ENCODE assay signal across 13 mouse cellular contexts in genomic region chr12:76502981-76503380, GRCm38 (mm10). TPM values are rescaled to one million over a fixed set of nuclear protein-coding genes. Genes with fewer than 3 reads are reported as not detected.
DNase-seq lines count a peak whose midpoint lies in the region; ATAC-seq and TF ChIP-seq lines count a peak whose summit lies in the region.
"Had no signal": no experiment of that assay in that cellular context is flagged by ENCODE, and none has a peak within 500 bp of the region (broad histone marks: within the 10 kb centered on the region; RNA-seq: fewer than 3 reads in every experiment).

No protein-coding gene starts in this region.

- 0 out of 2 replicates have a peak, but pooled peaks have one; percentile 23 for ATAC-seq in intestine, embryonic 15.5 days
- no peak for ATAC-seq in intestine, postnatal 0 days
- peak; percentile 81 for ATAC-seq in embryonic facial prominence, embryonic 13.5 days (ENCODE audit: insufficient number of reproducible peaks, insufficient read depth, low FRiP score, low TSS enrichment, low read depth)
- peak; percentile 68 for ATAC-seq in kidney, embryonic 14.5 days (ENCODE audit: low FRiP score, low TSS enrichment)

- no peak overlapping the region for H3K27ac ChIP-seq in intestine, embryonic 15.5 days
- H3K27ac ChIP-seq in intestine, postnatal 0 days (ENCODE audit: low read depth, low read length) = no peak overlapping the region
- peak overlapping the region; percentile 39; the same call in 1 of the 2 replicates for H3K27ac ChIP-seq in embryonic facial prominence, embryonic 13.5 days
- H3K27ac ChIP-seq in kidney, embryonic 14.5 days (ENCODE audit: low read depth, low read length) = peak overlapping the region; percentile 30; the same call in 1 of the 2 replicates
- H3K27ac ChIP-seq: liver, embryonic 14.5 days had no signal

- no peaks in the 10 kb centered on the region for H3K36me3 ChIP-seq in intestine, embryonic 15.5 days
- H3K36me3 ChIP-seq in intestine, postnatal 0 days (ENCODE audit: control insufficient read depth, insufficient read depth) = no peaks in the 10 kb centered on the region
- H3K36me3 ChIP-seq in embryonic facial prominence, embryonic 13.5 days = no peaks in the 10 kb centered on the region
- no peaks in the 10 kb centered on the region for H3K36me3 ChIP-seq in kidney, embryonic 14.5 days (ENCODE audit: control insufficient read depth, insufficient read depth, low read length)

- H3K9ac ChIP-seq in intestine, embryonic 15.5 days = no peak overlapping the region
- H3K9ac ChIP-seq in intestine, postnatal 0 days (ENCODE audit: low read depth, low read length) = no peak overlapping the region
- no peak overlapping the region for H3K9ac ChIP-seq in embryonic facial prominence, embryonic 13.5 days
- no peak overlapping the region for H3K9ac ChIP-seq in kidney, embryonic 14.5 days (ENCODE audit: low read depth, low read length)
- H3K9ac ChIP-seq: liver, embryonic 14.5 days had no signal

- no peaks in the 10 kb centered on the region for H3K27me3 ChIP-seq in intestine, embryonic 15.5 days (replicated peaks)
- H3K27me3 ChIP-seq in intestine, postnatal 0 days (replicated peaks; ENCODE audit: control insufficient read depth, insufficient read depth, low read length) = no peaks in the 10 kb centered on the region
- no peaks in the 10 kb centered on the region for H3K27me3 ChIP-seq in embryonic facial prominence, embryonic 13.5 days
- H3K27me3 ChIP-seq in kidney, embryonic 14.5 days (ENCODE audit: control insufficient read depth, insufficient read depth, low read length) = no peaks in the 10 kb centered on the region

- H3K4me1 ChIP-seq in intestine, embryonic 15.5 days (replicated peaks) = peaks cover 8% of the 10 kb centered on the region; the same call in 1 of the 2 replicates
- H3K4me1 ChIP-seq in intestine, postnatal 0 days (replicated peaks; ENCODE audit: control insufficient read depth, insufficient read depth, low read length) = no peaks in the 10 kb centered on the region
- peaks cover 14% of the 10 kb centered on the region for H3K4me1 ChIP-seq in embryonic facial prominence, embryonic 13.5 days
- peaks cover 20% of the 10 kb centered on the region for H3K4me1 ChIP-seq in kidney, embryonic 14.5 days (ENCODE audit: control insufficient read depth, insufficient read depth, low read length)

- no peaks in the 10 kb centered on the region for H3K9me3 ChIP-seq in intestine, embryonic 15.5 days
- H3K9me3 ChIP-seq in intestine, postnatal 0 days (ENCODE audit: control insufficient read depth) = no peaks in the 10 kb centered on the region
- H3K9me3 ChIP-seq in embryonic facial prominence, embryonic 13.5 days = no peaks in the 10 kb centered on the region
- no peaks in the 10 kb centered on the region for H3K9me3 ChIP-seq in kidney, embryonic 14.5 days (ENCODE audit: control insufficient read depth, low read length)

- H3K4me2 ChIP-seq in intestine, embryonic 15.5 days (replicated peaks) = no peak overlapping the region
- H3K4me2 ChIP-seq in intestine, postnatal 0 days (replicated peaks; ENCODE audit: low read depth) = no peak overlapping the region
- no peak overlapping the region for H3K4me2 ChIP-seq in embryonic facial prominence, embryonic 13.5 days
- no peak overlapping the region for H3K4me2 ChIP-seq in kidney, embryonic 14.5 days (replicated peaks; ENCODE audit: low read depth, low read length)

- no peak overlapping the region for H3K4me3 ChIP-seq in intestine, embryonic 15.5 days (replicated peaks)
- no peak overlapping the region for H3K4me3 ChIP-seq in intestine, postnatal 0 days (ENCODE audit: low read depth, low read length)
- H3K4me3 ChIP-seq in embryonic facial prominence, embryonic 13.5 days = no peak overlapping the region
- no peak overlapping the region for H3K4me3 ChIP-seq in kidney, embryonic 14.5 days (ENCODE audit: low read length)
- H3K4me3 ChIP-seq: myocyte had no signal

- WGBS in intestine, embryonic 15.5 days = 54% methylated on average over 5 of the region's 5 CpGs
- 63% methylated on average over 5 of the region's 5 CpGs for WGBS in intestine, postnatal 0 days
- 61% methylated on average over 5 of the region's 5 CpGs for WGBS in embryonic facial prominence, embryonic 13.5 days
- 44% methylated on average over 5 of the region's 5 CpGs for WGBS in kidney, embryonic 14.5 days

- DNase-seq in mesoderm, embryonic 11.5 days (ENCODE audit: low read depth, low spot score) = peak; percentile 25
- DNase-seq in thymus, postnatal 36 days = no peak
- DNase-seq in spleen, postnatal 10 days (ENCODE audit: low spot score in 2 of 2) = no peak
- no peak for DNase-seq in cerebellum, postnatal 14 days
- DNase-seq: B cell, adult 2 months; cerebellum, adult 11 months; heart, adult 18-20 months had no signal

- no peak for TF ChIP-seq CTCF in intestine, postnatal 0 days (IDR thresholded peaks at IDR 0.05; ENCODE audit: low read depth)

RNA-seq across cellular contexts. Expression of gene Plekhg3, which starts 27.7 kb away (rescaled TPM):
- polyA plus RNA-seq in intestine, embryonic 15.5 days (2015; fragmentation: Nextera tagmentation; extraction: Ambion mirVana) = 9.5 and 11.2 TPM in 2 replicates
- polyA plus RNA-seq in intestine, postnatal 0 days (2015; fragmentation: Nextera tagmentation; extraction: Ambion mirVana) = 5.7 and 7.5 TPM in 2 replicates
- polyA plus RNA-seq in embryonic facial prominence, embryonic 13.5 days (2015; fragmentation: Nextera tagmentation; extraction: Ambion mirVana) = 5.7 and 6.5 TPM in 2 replicates
- 7.9 and 15.1 TPM in 2 replicates for polyA plus RNA-seq in kidney, embryonic 14.5 days (2014; fragmentation: Nextera tagmentation; extraction: Ambion mirVana)

Comparison
In these comparisons a context has a peak if more than half of its experiments do, and no peak if none do; other contexts are left out.
1. H3K27ac ChIP-seq: peak in embryonic facial prominence, embryonic 13.5 days (single experiment) and kidney, embryonic 14.5 days (single experiment); none in intestine, embryonic 15.5 days (single experiment) and intestine, postnatal 0 days (single experiment).